Mouse (Mus musculus): ENCODE measurements around the gene Col4a3bp. TPM values are rescaled to one million over a fixed set of nuclear protein-coding genes. Genes with fewer than 3 reads are reported as not detected.

The Col4a3bp gene
- polyA plus RNA-seq, 1 experiment: 57.3 TPM

DNA sequence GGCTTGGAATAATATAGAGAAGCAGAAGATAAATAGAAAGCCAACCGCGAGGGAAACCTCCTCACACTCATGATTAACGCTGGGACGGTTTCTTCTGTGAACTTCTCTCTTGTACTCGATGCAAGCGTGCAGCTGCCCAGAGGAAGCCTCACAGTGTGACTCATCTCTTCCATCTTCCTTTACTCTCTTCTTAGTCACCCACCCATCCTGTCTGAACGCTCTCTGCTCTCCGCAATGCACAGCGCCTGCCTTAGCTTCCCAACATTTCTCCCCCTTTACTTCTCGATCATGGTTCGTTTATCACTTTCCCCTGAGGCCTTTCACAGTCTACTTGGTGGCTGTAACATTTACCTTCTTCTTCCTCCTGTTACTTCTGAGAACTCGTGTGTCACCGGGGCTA is 31.8 kb upstream of the Col4a3bp start:
- TF ChIP-seq POLR2A (IDR thresholded peaks at IDR 0.05; ENCODE audit: insufficient read depth, low read length): no peak
- TF ChIP-seq CTCF (IDR thresholded peaks at IDR 0.05; ENCODE audit: low read depth, low read length): no peak
- TF ChIP-seq EP300 (IDR thresholded peaks at IDR 0.05; ENCODE audit: insufficient read depth, low read depth, low read length): no peak
- no peak overlapping the region for H3K4me3 ChIP-seq (ENCODE audit: low read depth, low read length)
- H3K27ac ChIP-seq (ENCODE audit: insufficient read depth, low read length): no peak overlapping the region
- no peaks in the 10 kb centered on the region for H3K4me1 ChIP-seq (ENCODE audit: control insufficient read depth, insufficient read depth, low read length)
- H3K9me3 ChIP-seq (replicated peaks; ENCODE audit: control insufficient read depth, insufficient read depth, low read length, poor library complexity, severe bottlenecking): no peaks in the 10 kb centered on the region
- peaks cover 16% of the 10 kb centered on the region for H3K36me3 ChIP-seq (ENCODE audit: control insufficient read depth, insufficient read depth, low read length, poor library complexity, severe bottlenecking)
- H3K9ac ChIP-seq (ENCODE audit: low read depth, poor library complexity, severe bottlenecking): no peak overlapping the region
- no peaks in the 10 kb centered on the region for H3K27me3 ChIP-seq (ENCODE audit: control insufficient read depth, insufficient read depth, low read length, poor library complexity, severe bottlenecking)

- no peaks in the 10 kb centered on the region for H3K4me1 ChIP-seq (ENCODE audit: control insufficient read depth, insufficient read depth, low read length)
- H3K4me3 ChIP-seq (ENCODE audit: low read depth, low read length): no peak overlapping the region
- TF ChIP-seq POLR2A (IDR thresholded peaks at IDR 0.05; ENCODE audit: insufficient read depth, low read length) (no peak), CTCF (IDR thresholded peaks at IDR 0.05; ENCODE audit: low read depth, low read length) (no peak), EP300 (IDR thresholded peaks at IDR 0.05; ENCODE audit: insufficient read depth, low read depth, low read length) (no peak)
- H3K9me3 ChIP-seq (replicated peaks; ENCODE audit: control insufficient read depth, insufficient read depth, low read length, poor library complexity, severe bottlenecking): no peaks in the 10 kb centered on the region
- H3K9ac ChIP-seq (ENCODE audit: low read depth, poor library complexity, severe bottlenecking): no peak overlapping the region
- H3K27me3 ChIP-seq (ENCODE audit: control insufficient read depth, insufficient read depth, low read length, poor library complexity, severe bottlenecking): no peaks in the 10 kb centered on the region
- peaks cover 16% of the 10 kb centered on the region for H3K36me3 ChIP-seq (ENCODE audit: control insufficient read depth, insufficient read depth, low read length, poor library complexity, severe bottlenecking)
- no peak overlapping the region for H3K27ac ChIP-seq (ENCODE audit: insufficient read depth, low read length)
Measured at GRCm38 (mm10) chr13:96511262-96511661, 31.2 kb upstream of the Col4a3bp start.

GRCm38 (mm10) chr13:96511893-96512292 is 30.5 kb upstream of the Col4a3bp start:
- Histone ChIP-seq H3K4me1 (ENCODE audit: control insufficient read depth, insufficient read depth, low read length) (no peaks in the 10 kb centered on the region), H3K9me3 (replicated peaks; ENCODE audit: control insufficient read depth, insufficient read depth, low read length, poor library complexity, severe bottlenecking) (no peaks in the 10 kb centered on the region), H3K27me3 (ENCODE audit: control insufficient read depth, insufficient read depth, low read length, poor library complexity, severe bottlenecking) (no peaks in the 10 kb centered on the region), H3K27ac (ENCODE audit: insufficient read depth, low read length) (no peak overlapping the region), H3K4me3 (ENCODE audit: low read depth, low read length) (no peak overlapping the region), H3K9ac (ENCODE audit: low read depth, poor library complexity, severe bottlenecking) (no peak overlapping the region), H3K36me3 (ENCODE audit: control insufficient read depth, insufficient read depth, low read length, poor library complexity, severe bottlenecking) (peaks cover 15% of the 10 kb centered on the region)
- TF ChIP-seq CTCF (IDR thresholded peaks at IDR 0.05; ENCODE audit: low read depth, low read length) (no peak), POLR2A (IDR thresholded peaks at IDR 0.05; ENCODE audit: insufficient read depth, low read length) (no peak), EP300 (IDR thresholded peaks at IDR 0.05; ENCODE audit: insufficient read depth, low read depth, low read length) (no peak)

- TF ChIP-seq EP300 (IDR thresholded peaks at IDR 0.05; ENCODE audit: insufficient read depth, low read depth, low read length) (no peak), POLR2A (IDR thresholded peaks at IDR 0.05; ENCODE audit: insufficient read depth, low read length) (no peak), CTCF (IDR thresholded peaks at IDR 0.05; ENCODE audit: low read depth, low read length) (no peak)
- Histone ChIP-seq H3K4me1 (ENCODE audit: control insufficient read depth, insufficient read depth, low read length) (no peaks in the 10 kb centered on the region), H3K27me3 (ENCODE audit: control insufficient read depth, insufficient read depth, low read length, poor library complexity, severe bottlenecking) (no peaks in the 10 kb centered on the region)
Measured at GRCm38 (mm10) chr13:96514154-96514942, 28.1 kb upstream of the Col4a3bp start.

GRCm38 (mm10) chr13:96516249-96516648 is 26.2 kb upstream of the Col4a3bp start:
- Histone ChIP-seq H3K9me3 (replicated peaks; ENCODE audit: control insufficient read depth, insufficient read depth, low read length, poor library complexity, severe bottlenecking) (no peaks in the 10 kb centered on the region), H3K27me3 (ENCODE audit: control insufficient read depth, insufficient read depth, low read length, poor library complexity, severe bottlenecking) (no peaks in the 10 kb centered on the region), H3K36me3 (ENCODE audit: control insufficient read depth, insufficient read depth, low read length, poor library complexity, severe bottlenecking) (peaks cover 11% of the 10 kb centered on the region), H3K27ac (ENCODE audit: insufficient read depth, low read length) (no peak overlapping the region), H3K4me3 (ENCODE audit: low read depth, low read length) (no peak overlapping the region), H3K9ac (ENCODE audit: low read depth, poor library complexity, severe bottlenecking) (no peak overlapping the region), H3K4me1 (ENCODE audit: control insufficient read depth, insufficient read depth, low read length) (no peaks in the 10 kb centered on the region)
- TF ChIP-seq POLR2A (IDR thresholded peaks at IDR 0.05; ENCODE audit: insufficient read depth, low read length) (no peak), EP300 (IDR thresholded peaks at IDR 0.05; ENCODE audit: insufficient read depth, low read depth, low read length) (no peak), CTCF (IDR thresholded peaks at IDR 0.05; ENCODE audit: low read depth, low read length) (no peak)

More at GRCm38 (mm10) chr13:96514154-96514942, 28.1 kb upstream of the Col4a3bp start:
- no peak overlapping the region for H3K9ac ChIP-seq (ENCODE audit: low read depth, poor library complexity, severe bottlenecking)
- H3K9me3 ChIP-seq (replicated peaks; ENCODE audit: control insufficient read depth, insufficient read depth, low read length, poor library complexity, severe bottlenecking): no peaks in the 10 kb centered on the region
- H3K4me3 ChIP-seq (ENCODE audit: low read depth, low read length): no peak overlapping the region
- no peak overlapping the region for H3K27ac ChIP-seq (ENCODE audit: insufficient read depth, low read length)
- peaks cover 11% of the 10 kb centered on the region for H3K36me3 ChIP-seq (ENCODE audit: control insufficient read depth, insufficient read depth, low read length, poor library complexity, severe bottlenecking)

GRCm38 (mm10) chr13:96517335-96517734 is 25.1 kb upstream of the Col4a3bp start:
- Histone ChIP-seq H3K9me3 (replicated peaks; ENCODE audit: control insufficient read depth, insufficient read depth, low read length, poor library complexity, severe bottlenecking) (no peaks in the 10 kb centered on the region), H3K27me3 (ENCODE audit: control insufficient read depth, insufficient read depth, low read length, poor library complexity, severe bottlenecking) (no peaks in the 10 kb centered on the region), H3K4me1 (ENCODE audit: control insufficient read depth, insufficient read depth, low read length) (no peaks in the 10 kb centered on the region), H3K9ac (ENCODE audit: low read depth, poor library complexity, severe bottlenecking) (no peak overlapping the region), H3K27ac (ENCODE audit: insufficient read depth, low read length) (no peak overlapping the region), H3K36me3 (ENCODE audit: control insufficient read depth, insufficient read depth, low read length, poor library complexity, severe bottlenecking) (peaks cover 11% of the 10 kb centered on the region), H3K4me3 (ENCODE audit: low read depth, low read length) (no peak overlapping the region)
- TF ChIP-seq POLR2A (IDR thresholded peaks at IDR 0.05; ENCODE audit: insufficient read depth, low read length): no peak
- TF ChIP-seq CTCF (IDR thresholded peaks at IDR 0.05; ENCODE audit: low read depth, low read length): no peak
- TF ChIP-seq EP300 (IDR thresholded peaks at IDR 0.05; ENCODE audit: insufficient read depth, low read depth, low read length): no peak
